Mouse (Mus musculus) stomach, postnatal 0 days (tissue): ENCODE results near the gene Npas4.

Experiments used
- CTCF ChIP-seq: IDR thresholded peaks from 2 replicates; pipeline ENCODE4 v1.5.1; 2016; ENCODE audit warnings: antibody characterized with exemption, low read depth, mild to moderate bottlenecking, moderate library complexity
- EP300 ChIP-seq: optimal IDR thresholded peaks from 2 replicates; pipeline ENCODE3; 2016; ENCODE audit warnings: antibody characterized with exemption

DNA sequence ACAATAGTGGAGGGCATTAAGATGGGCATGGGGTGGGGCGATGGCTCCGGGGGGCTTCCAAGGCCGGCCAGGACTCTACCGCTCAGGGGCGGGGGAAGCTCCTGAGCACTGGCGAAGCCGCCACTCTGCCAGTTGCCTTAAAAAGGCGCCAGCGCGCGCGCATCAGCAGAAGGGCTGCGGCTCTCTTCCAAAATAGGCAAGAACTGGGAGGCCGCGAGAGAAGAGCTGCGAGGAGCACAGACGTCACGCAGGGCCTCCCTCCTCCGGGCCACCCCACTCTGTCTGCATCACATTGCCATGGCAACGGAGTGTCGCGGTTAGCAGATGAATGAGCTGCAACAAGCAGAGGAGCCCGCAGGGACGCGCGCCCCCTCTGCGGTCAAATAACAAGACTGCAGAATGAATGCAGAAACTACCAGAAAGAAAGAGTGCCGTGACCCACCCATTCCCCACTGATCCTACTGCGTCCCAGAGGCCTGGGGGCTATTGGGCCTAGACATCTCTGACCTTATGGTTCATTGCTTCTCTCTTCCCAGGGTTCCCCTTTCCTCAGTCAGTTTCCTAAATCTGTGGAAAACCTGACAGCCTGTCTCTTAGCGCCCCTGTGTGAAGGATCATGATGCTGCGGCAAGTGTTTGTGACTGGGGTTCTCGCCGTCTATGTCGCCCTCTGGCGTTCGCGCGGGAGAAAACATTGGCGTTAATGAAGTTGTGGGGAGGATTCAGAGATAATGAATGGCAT, 11.7 kb upstream of the Npas4 start:
- peak; percentile 89 for TF ChIP-seq CTCF
- no peak for TF ChIP-seq EP300
